Mouse (Mus musculus): ENCODE data around the gene Ghsr. TPM values are rescaled to one million over a fixed set of nuclear protein-coding genes. Genes with fewer than 3 reads are reported as not detected.

Ghsr gene
- polyA plus RNA-seq, 1 experiment from 2014 or later: 0.45 TPM

DNA sequence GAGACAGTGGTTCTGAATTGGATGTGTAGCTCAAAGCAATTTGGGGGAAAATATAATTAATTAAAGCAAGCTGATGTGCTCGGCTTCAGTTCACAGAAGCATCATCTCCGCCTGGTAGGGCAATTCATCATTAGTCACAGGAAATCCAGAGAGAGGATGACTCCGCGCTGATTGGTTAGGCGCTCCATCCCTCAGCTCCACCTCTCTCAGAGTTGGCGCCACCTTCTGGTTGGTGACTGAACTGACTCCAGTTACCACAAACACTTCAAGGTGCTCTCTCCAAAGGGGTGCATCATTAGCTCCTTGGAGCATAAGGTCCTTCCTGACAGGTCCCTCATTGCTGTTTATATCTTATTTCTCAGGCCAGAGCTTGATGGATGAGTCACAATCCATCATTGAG lies 25.6 kb upstream of the Ghsr start:
- no peaks in the 10 kb centered on the region for H3K36me3 ChIP-seq (ENCODE audit: control insufficient read depth, insufficient read depth, low read length)
- no peak overlapping the region for H3K27ac ChIP-seq (replicated peaks; ENCODE audit: low read depth, low read length)
- no peaks in the 10 kb centered on the region for H3K27me3 ChIP-seq (ENCODE audit: control insufficient read depth, insufficient read depth, low read length)
- H3K4me2 ChIP-seq (ENCODE audit: low read length): no peak overlapping the region
- ATAC-seq (ENCODE audit: low FRiP score, low TSS enrichment): no peak
- H3K9me3 ChIP-seq (ENCODE audit: control insufficient read depth, low read length): no peaks in the 10 kb centered on the region
- no peak overlapping the region for H3K4me3 ChIP-seq (replicated peaks; ENCODE audit: low read depth, low read length)
- no peak overlapping the region for H3K9ac ChIP-seq (replicated peaks; ENCODE audit: low read length)
- no peaks in the 10 kb centered on the region for H3K4me1 ChIP-seq (ENCODE audit: control insufficient read depth, insufficient read depth, low read length)
- 61% methylated on average over 6 of the region's 6 CpGs for WGBS
- DNase-seq: no peak

DNA sequence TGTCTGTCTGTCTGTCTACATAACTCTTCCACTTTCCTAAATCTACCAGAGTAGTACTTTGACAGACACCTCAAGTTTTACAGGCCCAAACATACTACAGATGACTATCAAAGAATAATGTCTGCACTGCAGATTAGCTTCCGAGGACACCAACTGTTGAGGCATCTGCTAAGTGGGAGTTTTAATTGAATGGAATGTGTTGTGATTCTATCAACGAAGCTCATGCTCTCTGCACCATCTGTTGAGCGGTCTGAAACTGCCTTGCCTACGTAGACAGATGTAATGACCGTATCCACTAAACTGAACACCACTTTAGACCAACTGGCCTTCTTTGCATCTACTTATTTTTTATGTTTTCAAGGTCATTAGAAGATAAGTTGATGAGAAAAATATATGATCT lies 22.7 kb upstream of the Ghsr start:
- Histone ChIP-seq H3K27me3 (ENCODE audit: control insufficient read depth, insufficient read depth, low read length) (no peaks in the 10 kb centered on the region), H3K4me3 (replicated peaks; ENCODE audit: low read depth, low read length) (no peak overlapping the region), H3K4me2 (ENCODE audit: low read length) (no peak overlapping the region), H3K9ac (replicated peaks; ENCODE audit: low read length) (no peak overlapping the region), H3K9me3 (ENCODE audit: control insufficient read depth, low read length) (no peaks in the 10 kb centered on the region), H3K4me1 (ENCODE audit: control insufficient read depth, insufficient read depth, low read length) (0 out of 2 replicates have a peak, but pooled peaks cover 6% of the 10 kb centered on the region), H3K27ac (replicated peaks; ENCODE audit: low read depth, low read length) (no peak overlapping the region), H3K36me3 (ENCODE audit: control insufficient read depth, insufficient read depth, low read length) (no peaks in the 10 kb centered on the region)
- 61% methylated on average over 5 of the region's 5 CpGs for WGBS
- DNase-seq: no peak
- no peak for ATAC-seq (ENCODE audit: low FRiP score, low TSS enrichment)

DNA sequence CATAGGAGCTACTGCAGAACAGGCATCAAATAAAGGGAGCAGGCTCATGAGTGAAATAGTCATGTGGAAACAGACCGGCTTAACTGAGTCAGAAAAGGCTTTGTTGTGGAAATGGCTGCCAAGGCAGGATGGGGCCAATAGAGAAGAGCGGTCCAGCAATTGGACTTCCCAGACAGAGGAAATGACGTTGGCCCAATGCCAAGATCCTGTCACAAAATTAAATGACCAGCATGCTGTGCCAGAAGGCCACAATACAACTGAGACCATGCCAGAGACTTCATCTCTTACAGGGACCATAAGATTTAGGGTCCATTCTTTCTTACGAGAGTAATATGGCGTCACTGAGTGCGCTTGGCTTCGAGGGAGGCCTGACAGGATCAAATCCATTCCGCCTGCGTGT lies 20.0 kb upstream of the Ghsr start:
- no peak overlapping the region for H3K27ac ChIP-seq (replicated peaks; ENCODE audit: low read depth, low read length)
- no peak overlapping the region for H3K9ac ChIP-seq (replicated peaks; ENCODE audit: low read length)
- 0 out of 2 replicates have a peak, but pooled peaks cover 6% of the 10 kb centered on the region for H3K4me1 ChIP-seq (ENCODE audit: control insufficient read depth, insufficient read depth, low read length)
- 50% methylated on average over 9 of the region's 9 CpGs for WGBS
- H3K27me3 ChIP-seq (ENCODE audit: control insufficient read depth, insufficient read depth, low read length): no peaks in the 10 kb centered on the region
- no peak overlapping the region for H3K4me3 ChIP-seq (replicated peaks; ENCODE audit: low read depth, low read length)
- no peaks in the 10 kb centered on the region for H3K9me3 ChIP-seq (ENCODE audit: control insufficient read depth, low read length)
- H3K36me3 ChIP-seq (ENCODE audit: control insufficient read depth, insufficient read depth, low read length): no peaks in the 10 kb centered on the region
- H3K4me2 ChIP-seq (ENCODE audit: low read length): no peak overlapping the region
- DNase-seq: peak; percentile 72
- ATAC-seq (ENCODE audit: low FRiP score, low TSS enrichment): peak; percentile 74; the same call in 1 of the 2 replicates

DNA sequence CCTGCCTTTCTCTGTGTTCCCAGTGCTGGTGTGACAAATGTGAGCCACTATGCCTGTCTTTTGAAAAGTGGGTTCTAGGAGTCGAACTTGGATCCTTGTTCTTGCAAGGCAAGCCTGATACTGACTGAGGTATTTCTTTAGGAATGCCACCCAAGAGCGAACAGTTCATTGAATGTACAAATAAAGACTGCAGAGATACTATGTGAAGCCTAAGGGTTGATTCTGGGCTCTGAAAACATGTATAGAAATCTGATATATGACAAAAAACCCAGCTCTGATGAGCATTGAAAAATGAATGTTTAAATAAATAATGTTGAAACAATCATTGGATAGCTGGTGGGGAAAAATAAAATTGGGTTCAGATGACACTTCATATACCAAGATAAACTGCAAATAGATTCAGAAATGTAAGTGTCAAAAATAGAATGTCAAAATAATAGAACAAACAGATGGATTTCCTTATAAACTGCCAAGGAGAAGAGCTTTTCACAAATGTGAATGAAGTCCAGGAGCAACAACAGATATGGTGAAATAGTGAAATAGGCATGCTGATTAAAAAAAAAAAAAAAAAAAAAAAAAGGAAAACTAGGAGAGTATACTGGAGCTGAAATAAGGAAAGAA lies 11.9 kb upstream of the Ghsr start:
- no peak overlapping the region for H3K27ac ChIP-seq (replicated peaks; ENCODE audit: low read depth, low read length)
- DNase-seq: no peak
- no peaks in the 10 kb centered on the region for H3K27me3 ChIP-seq (ENCODE audit: control insufficient read depth, insufficient read depth, low read length)
- H3K4me3 ChIP-seq (replicated peaks; ENCODE audit: low read depth, low read length): no peak overlapping the region
- no peak overlapping the region for H3K9ac ChIP-seq (replicated peaks; ENCODE audit: low read length)
- no peak overlapping the region for H3K4me2 ChIP-seq (ENCODE audit: low read length)
- 84% methylated on average over 2 of the region's 2 CpGs for WGBS
- no peaks in the 10 kb centered on the region for H3K4me1 ChIP-seq (ENCODE audit: control insufficient read depth, insufficient read depth, low read length)
- no peaks in the 10 kb centered on the region for H3K9me3 ChIP-seq (ENCODE audit: control insufficient read depth, low read length)
- ATAC-seq (ENCODE audit: low FRiP score, low TSS enrichment): no peak
- H3K36me3 ChIP-seq (ENCODE audit: control insufficient read depth, insufficient read depth, low read length): no peaks in the 10 kb centered on the region

DNA sequence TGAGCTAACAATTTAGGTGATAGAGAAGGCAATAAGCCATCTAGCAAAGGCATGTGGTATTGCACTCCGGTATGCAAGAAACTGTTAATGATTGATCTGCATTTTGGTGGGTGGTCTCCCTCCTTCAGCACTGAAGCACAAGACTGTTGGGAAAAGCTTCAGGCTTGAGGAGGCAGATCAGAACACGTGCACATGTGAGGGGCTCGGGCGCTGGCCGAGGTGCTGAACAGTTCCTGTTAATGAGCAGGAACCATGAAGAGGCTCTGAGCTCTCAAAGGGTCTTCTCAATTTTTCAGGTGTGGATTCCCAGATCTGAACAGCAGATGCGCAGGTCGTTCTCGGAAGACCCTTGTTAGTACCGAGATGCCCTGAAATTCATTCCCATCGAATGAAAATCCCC lies 1.0 kb upstream of the Ghsr start:
- H3K27me3 ChIP-seq (ENCODE audit: control insufficient read depth, insufficient read depth, low read length): peaks cover 48% of the 10 kb centered on the region
- DNase-seq: peak; percentile 57
- H3K9ac ChIP-seq (replicated peaks; ENCODE audit: low read length): no peak overlapping the region
- peak overlapping the region; percentile 96 for H3K4me2 ChIP-seq (ENCODE audit: low read length)
- H3K4me1 ChIP-seq (ENCODE audit: control insufficient read depth, insufficient read depth, low read length): peaks cover 3% of the 10 kb centered on the region; the same call in 1 of the 2 replicates
- no peaks in the 10 kb centered on the region for H3K9me3 ChIP-seq (ENCODE audit: control insufficient read depth, low read length)
- no peak overlapping the region for H3K4me3 ChIP-seq (replicated peaks; ENCODE audit: low read depth, low read length)
- no peaks in the 10 kb centered on the region for H3K36me3 ChIP-seq (ENCODE audit: control insufficient read depth, insufficient read depth, low read length)
- ATAC-seq (ENCODE audit: low FRiP score, low TSS enrichment): no peak
- no peak overlapping the region for H3K27ac ChIP-seq (replicated peaks; ENCODE audit: low read depth, low read length)
- 7% methylated on average over 10 of the region's 10 CpGs for WGBS

DNA sequence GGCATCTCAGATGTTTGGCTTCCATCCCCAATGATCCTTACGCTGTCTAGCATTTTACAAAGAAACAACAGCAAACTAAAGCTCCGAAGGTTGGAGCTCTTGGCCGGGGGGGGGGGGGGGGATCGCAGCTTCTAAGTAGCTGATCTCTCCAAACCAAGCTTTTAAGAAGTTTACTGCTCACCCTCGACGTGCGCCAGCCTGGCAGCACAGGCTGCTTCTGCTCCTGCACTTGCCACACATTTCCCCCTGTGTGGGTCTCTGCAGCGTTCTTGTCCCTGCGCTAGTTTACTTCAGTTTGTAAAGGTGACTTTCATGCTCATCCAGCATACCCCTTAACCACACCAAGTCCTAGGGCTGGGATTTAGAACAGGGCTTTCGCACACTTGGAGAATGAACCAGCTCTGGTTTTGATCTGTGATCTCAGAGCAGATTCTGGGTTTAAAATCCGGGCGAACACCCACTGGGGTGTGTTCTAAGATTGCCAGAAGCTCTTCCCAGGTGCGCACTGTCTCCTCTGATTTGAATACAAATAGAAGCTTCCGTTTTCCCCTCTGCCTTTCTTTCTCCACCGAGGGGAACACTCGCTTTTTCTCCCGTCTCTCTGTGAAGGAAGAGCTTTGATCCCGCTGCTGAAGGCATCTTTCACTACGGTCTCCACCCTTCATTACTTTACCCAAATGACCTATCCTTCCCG lies 422 bp upstream of the Ghsr start:
- Histone ChIP-seq H3K9me3 (ENCODE audit: control insufficient read depth, low read length) (no peaks in the 10 kb centered on the region), H3K36me3 (ENCODE audit: control insufficient read depth, insufficient read depth, low read length) (no peaks in the 10 kb centered on the region), H3K4me1 (ENCODE audit: control insufficient read depth, insufficient read depth, low read length) (peaks cover 3% of the 10 kb centered on the region; the same call in 1 of the 2 replicates), H3K4me3 (replicated peaks; ENCODE audit: low read depth, low read length) (peak overlapping the region; percentile 46), H3K27ac (replicated peaks; ENCODE audit: low read depth, low read length) (no peak overlapping the region), H3K9ac (replicated peaks; ENCODE audit: low read length) (peak overlapping the region; percentile 40; the same call in 1 of the 2 replicates), H3K27me3 (ENCODE audit: control insufficient read depth, insufficient read depth, low read length) (peaks cover 48% of the 10 kb centered on the region), H3K4me2 (ENCODE audit: low read length) (peak overlapping the region; percentile 96)
- 2% methylated on average over 20 of the region's 20 CpGs for WGBS
- no peak for ATAC-seq (ENCODE audit: low FRiP score, low TSS enrichment)
- no peak for DNase-seq

DNA sequence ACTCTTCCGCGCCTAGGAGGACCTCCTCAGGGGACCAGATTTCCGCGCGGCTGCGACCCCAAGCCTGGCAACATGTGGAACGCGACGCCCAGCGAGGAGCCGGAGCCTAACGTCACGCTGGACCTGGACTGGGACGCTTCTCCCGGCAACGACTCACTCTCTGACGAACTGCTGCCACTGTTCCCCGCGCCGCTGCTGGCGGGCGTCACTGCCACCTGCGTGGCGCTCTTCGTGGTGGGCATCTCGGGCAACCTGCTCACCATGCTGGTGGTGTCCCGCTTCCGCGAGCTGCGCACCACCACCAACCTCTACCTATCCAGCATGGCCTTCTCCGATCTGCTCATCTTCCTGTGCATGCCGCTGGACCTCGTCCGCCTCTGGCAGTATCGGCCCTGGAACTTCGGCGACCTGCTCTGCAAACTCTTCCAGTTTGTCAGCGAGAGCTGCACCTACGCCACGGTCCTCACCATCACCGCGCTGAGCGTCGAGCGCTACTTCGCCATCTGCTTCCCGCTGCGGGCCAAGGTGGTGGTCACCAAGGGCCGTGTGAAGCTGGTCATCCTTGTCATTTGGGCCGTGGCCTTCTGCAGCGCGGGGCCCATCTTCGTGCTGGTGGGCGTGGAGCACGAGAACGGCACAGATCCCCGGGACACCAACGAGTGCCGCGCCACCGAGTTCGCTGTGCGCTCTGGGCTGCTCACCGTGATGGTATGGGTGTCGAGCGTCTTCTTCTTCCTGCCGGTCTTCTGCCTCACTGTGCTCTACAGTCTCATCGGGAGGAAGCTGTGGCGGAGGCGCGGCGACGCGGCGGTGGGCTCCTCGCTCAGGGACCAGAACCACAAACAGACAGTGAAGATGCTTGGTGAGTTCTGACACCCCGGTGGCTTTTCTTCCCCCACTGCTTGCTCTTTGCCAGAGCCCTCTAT lies 837 bp downstream of the Ghsr start:
- Histone ChIP-seq H3K4me2 (ENCODE audit: low read length) (peak overlapping the region; percentile 96), H3K27me3 (ENCODE audit: control insufficient read depth, insufficient read depth, low read length) (peaks cover 48% of the 10 kb centered on the region), H3K9ac (replicated peaks; ENCODE audit: low read length) (peak overlapping the region; percentile 40; the same call in 1 of the 2 replicates), H3K27ac (replicated peaks; ENCODE audit: low read depth, low read length) (no peak overlapping the region), H3K36me3 (ENCODE audit: control insufficient read depth, insufficient read depth, low read length) (no peaks in the 10 kb centered on the region), H3K4me1 (ENCODE audit: control insufficient read depth, insufficient read depth, low read length) (peaks cover 3% of the 10 kb centered on the region; the same call in 1 of the 2 replicates), H3K4me3 (replicated peaks; ENCODE audit: low read depth, low read length) (peak overlapping the region; percentile 46), H3K9me3 (ENCODE audit: control insufficient read depth, low read length) (no peaks in the 10 kb centered on the region)
- ATAC-seq (ENCODE audit: low FRiP score, low TSS enrichment) (peak; percentile 53), DNase-seq (peak; percentile 62)
- 1% methylated on average over 75 of the region's 77 CpGs for WGBS

DNA sequence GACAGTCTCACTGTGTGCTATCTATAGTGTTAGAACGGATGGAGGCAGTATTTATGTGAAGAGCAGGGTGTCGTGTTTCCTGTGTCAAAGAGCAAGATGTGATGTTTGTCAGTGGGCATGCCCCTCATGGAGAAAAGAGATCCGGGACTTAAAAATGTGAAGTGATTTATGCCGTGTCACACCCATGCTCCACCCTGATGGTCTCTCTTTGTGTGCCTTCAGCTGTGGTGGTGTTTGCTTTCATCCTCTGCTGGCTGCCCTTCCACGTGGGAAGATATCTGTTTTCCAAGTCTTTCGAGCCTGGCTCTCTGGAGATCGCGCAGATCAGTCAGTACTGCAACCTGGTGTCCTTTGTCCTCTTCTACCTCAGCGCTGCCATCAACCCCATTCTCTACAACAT lies 3.2 kb downstream of the Ghsr start:
- H3K4me2 ChIP-seq (ENCODE audit: low read length): no peak overlapping the region
- WGBS: 61% methylated on average over 9 of the region's 9 CpGs
- ATAC-seq (ENCODE audit: low FRiP score, low TSS enrichment) (no peak), DNase-seq (no peak)
- H3K4me3 ChIP-seq (replicated peaks; ENCODE audit: low read depth, low read length): no peak overlapping the region
- H3K27me3 ChIP-seq (ENCODE audit: control insufficient read depth, insufficient read depth, low read length): peaks cover 46% of the 10 kb centered on the region
- H3K9ac ChIP-seq (replicated peaks; ENCODE audit: low read length): no peak overlapping the region
- no peaks in the 10 kb centered on the region for H3K36me3 ChIP-seq (ENCODE audit: control insufficient read depth, insufficient read depth, low read length)
- H3K4me1 ChIP-seq (ENCODE audit: control insufficient read depth, insufficient read depth, low read length): peaks cover 3% of the 10 kb centered on the region; the same call in 1 of the 2 replicates
- no peak overlapping the region for H3K27ac ChIP-seq (replicated peaks; ENCODE audit: low read depth, low read length)
- H3K9me3 ChIP-seq (ENCODE audit: control insufficient read depth, low read length): no peaks in the 10 kb centered on the region
